Mouse (Mus musculus): ENCODE results near the gene Hoxd4.

Hoxd4 gene

DNA sequence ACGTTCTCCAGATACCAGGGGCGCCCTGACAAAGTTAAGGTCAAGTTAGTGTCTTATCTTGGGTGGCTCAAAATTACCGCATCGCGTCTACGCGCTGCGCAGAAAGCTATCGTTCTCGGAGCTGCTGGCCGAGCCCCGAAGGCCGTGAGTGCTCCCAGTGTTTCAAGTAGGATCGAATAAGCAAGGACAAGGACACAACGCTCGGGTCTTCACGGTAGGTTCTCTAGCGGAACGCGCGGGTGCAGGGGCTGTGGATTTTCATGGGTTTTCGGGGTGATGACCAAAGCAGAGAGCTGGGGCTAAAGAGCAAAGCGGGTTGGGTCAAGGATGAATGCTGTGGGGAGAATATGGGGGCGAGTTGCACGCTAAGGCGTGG is 32.1 kb upstream of the Hoxd4 start:
- DNase-seq (ENCODE audit: low spot score in 2 of 2), result no peak

DNA sequence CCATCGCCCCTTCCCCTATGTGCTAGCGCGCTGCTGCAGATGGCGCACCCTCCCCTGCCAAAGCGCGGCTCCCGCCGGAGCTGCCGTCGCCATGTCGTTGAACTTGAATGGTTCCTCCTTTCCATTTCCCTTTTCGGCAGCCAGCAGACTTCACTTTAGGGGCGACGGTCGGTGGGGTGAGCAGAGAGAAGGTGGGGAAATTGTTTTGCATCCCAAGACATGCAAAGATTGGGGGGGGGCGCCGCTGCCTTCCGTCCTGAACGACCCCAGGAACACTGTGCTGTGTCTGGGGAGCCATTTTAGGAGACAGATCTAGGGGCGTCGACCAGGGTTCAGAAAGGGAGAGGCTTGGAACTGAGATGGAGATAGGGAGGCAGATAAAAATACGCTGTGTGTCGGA is 31.7 kb upstream of the Hoxd4 start:
- DNase-seq (ENCODE audit: low spot score in 2 of 2), result no peak

DNA sequence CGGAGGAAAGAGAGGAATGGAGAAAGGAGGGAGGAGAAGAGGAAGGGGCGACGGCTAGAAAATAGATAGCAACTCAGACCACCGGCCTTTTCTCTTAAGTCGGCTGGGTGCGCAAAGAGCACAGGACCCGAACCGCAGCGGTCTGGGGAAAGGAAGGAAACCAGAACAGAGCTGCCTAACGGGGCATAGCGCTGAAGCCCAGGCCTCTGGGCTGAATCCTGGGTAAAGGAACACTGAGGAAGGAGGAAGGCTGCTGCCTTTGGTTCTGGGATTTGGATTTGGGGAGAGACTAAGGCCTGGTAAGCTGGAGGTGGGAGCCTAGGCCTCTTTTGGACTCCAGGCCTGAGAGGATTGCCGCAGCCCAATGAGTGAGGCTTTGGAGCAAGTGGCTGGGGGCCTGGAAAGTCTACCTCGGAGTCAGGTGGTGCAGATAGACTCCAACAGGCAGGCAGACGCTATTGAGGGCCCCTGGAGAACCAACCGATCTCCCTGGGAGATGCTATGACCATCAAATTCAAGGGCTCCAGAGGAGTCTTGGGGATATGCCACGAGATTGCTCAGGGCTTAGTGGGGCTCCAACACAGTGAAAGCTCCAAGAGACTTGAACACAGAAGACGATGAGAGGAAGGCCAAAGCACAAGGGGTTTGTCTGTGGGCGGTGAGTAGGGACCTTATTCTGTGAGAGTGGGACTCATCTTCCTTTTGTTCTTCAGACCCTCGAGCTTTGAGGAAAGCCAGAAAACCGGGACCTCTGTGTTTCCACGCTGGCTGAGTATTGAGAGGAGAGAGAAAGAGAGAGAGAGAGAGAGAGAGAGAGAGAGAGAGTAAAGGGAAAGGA is 30.9 kb upstream of the Hoxd4 start:
- DNase-seq (ENCODE audit: low spot score in 2 of 2), result no peak

GRCm38 (mm10) chr2:74681594-74682531 is 29.9 kb upstream of the Hoxd4 start:
- DNase-seq (ENCODE audit: low spot score in 2 of 2), result no peak

GRCm38 (mm10) chr2:74682796-74683195 is 28.9 kb upstream of the Hoxd4 start:
- no peak for DNase-seq (ENCODE audit: low spot score in 2 of 2)

DNA sequence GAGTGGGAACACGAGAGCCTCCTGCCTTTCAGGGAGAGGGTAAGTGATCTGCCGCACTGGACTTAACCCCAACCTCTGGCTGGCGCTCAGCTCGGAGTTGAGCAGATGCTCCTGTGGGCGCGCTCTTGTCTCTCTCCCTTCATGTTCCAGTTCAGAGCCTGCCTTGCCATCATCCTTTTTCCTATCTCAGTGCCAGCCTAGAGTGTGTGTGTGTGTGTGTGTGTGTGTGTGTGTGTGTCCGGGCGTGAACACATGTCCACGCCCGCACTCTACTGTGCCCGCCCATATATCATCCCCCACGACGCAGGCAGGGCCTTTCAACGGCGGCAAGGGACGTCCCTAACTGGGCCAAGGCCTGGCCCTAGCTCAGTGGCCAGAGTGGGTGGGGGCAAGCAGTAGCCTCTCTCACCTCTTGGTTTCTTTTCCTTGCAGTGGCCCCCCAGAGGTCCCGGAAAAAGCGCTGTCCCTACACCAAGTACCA is 28.2 kb upstream of the Hoxd4 start:
- DNase-seq (ENCODE audit: low spot score in 2 of 2), result no peak

GRCm38 (mm10) chr2:74684106-74684505 is 27.6 kb upstream of the Hoxd4 start:
- DNase-seq (ENCODE audit: low spot score in 2 of 2), result no peak

- no peak for DNase-seq (ENCODE audit: low spot score in 2 of 2)
Observed at GRCm38 (mm10) chr2:74685059-74685603, 26.6 kb upstream of the Hoxd4 start.

DNA sequence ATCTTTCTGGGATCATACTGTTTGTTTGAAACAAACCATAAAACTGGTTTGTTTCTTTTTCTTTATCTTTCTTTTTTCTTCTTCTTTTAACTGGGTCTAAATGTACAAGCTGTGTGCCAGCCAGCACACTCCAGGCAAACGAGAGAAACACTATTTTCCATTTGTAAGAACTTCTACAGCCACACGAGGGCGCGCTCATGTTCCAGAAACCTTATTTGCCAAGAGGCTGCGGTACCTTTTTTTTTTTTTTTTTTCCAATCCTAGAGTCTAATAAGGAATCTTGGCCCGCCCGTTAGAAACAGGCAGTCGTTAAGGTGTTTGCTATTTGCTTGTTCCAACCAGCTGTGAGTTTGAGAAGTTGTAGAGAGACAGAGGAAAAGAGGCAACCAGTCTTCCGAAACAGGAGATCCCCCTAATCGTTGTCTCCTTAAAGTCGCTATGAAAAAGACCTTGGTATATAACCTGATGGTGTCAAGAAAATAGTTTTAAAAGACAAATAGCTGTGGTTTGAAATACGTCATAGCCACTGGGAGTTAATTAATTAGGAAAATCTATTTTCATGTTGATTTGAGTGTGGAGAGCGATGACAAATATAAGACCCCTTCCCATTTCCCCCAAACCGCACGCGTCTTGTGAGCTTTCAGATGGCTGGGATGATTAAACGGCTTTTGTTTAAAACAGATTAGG is 25.3 kb upstream of the Hoxd4 start:
- DNase-seq (ENCODE audit: low spot score in 2 of 2), result no peak

DNA sequence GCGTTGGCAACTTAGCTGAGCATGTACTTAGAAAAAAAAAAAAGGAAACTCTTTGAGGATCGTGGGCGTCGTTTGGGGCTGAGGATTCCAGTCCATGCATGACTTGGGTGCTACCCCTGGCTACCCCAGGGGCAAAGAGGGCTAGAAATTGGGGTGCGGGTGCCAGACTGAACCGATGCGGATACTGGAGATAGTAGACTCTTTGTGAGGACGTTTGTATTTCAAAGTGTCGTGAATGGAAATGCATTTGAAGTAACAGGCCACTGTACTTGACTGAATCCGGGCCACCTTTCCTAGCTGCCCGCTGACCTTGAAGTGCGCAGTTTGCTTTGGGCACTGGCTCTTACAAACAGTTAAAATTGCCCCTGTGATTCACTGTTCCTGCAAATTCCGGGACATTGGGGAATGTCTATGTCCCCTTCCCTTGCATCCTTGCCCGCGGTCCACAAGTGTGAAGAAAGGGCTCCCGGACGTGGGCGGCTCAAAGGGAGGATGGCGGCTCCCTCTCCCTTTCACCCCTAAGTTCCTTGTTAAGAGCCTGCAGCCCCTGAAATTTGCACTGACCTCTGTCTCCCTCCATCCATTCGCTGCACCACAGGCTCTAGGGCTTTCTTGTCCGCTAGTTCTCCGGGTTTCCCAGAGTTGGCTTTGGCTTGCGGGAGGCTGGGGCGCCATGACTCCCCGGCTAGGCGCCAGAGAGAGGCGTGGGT is 24.6 kb upstream of the Hoxd4 start:
- no peak for DNase-seq (ENCODE audit: low spot score in 2 of 2)

GRCm38 (mm10) chr2:74687698-74688555 is 23.8 kb upstream of the Hoxd4 start:
- DNase-seq (ENCODE audit: low spot score in 2 of 2), result no peak

DNA sequence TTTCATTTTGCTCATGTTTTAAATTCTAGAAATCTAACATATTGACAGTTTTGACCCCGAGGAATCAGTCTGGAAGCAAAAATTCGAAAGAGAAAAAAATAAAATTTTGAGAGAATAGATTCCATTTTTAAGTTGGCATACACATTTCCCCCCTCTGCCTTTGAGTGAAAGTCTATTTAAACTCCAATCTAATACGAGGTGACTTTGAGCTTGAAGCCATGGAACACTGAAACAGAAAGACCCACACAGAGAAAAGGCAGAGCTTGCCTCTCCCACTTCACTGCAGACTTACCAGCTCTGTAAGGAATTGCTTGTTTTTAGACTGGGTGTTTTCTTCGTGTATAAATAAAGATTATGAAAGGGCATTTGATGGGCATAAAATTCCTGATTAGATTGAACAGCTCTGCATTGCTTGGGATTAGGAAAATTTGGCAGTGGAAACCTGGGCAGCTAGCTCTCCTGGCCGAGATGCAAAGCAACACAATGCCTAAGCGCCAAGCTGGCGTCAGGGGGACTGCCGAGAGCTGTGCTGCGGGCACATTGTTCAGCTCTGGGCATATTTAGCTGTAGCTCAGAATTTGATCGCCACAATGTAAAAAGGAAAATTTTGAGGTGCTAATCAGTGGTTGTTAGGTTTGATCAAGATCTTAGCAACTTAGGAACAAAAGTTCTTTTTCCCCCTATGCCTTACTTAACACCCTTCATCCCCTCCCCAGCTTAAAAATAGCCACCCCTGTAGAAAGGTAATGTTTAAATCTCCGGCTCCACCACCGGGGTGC is 22.7 kb upstream of the Hoxd4 start:
- no peak for DNase-seq (ENCODE audit: low spot score in 2 of 2)

- no peak for DNase-seq (ENCODE audit: low spot score in 2 of 2)
Observed at GRCm38 (mm10) chr2:74689574-74690337, 22.0 kb upstream of the Hoxd4 start.

DNA sequence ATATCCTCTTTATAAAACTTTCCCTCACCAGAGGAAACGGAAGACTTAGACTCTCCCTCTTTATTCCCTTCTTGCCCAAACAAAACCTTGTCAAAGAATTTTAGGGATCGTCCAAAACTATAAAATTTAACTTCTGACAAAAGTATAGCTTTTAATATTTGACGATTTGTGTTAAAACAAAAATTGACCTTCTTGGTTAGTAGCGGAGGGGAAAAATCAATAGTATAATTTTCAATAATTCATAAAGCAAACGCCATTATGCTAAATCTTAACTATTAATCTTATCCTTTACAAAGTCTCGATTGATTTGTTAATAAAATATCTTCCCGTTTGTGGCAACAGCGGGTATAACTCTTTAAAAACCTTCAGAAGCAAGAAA is 21.4 kb upstream of the Hoxd4 start:
- no peak for DNase-seq (ENCODE audit: low spot score in 2 of 2)

GRCm38 (mm10) chr2:74691022-74691951 is 20.4 kb upstream of the Hoxd4 start, which contains the start of gene Hoxd10:
Hoxd10 (plus strand) TSS chr2:74691924.
- DNase-seq (ENCODE audit: low spot score in 2 of 2), result no peak

GRCm38 (mm10) chr2:74691995-74692807 is 19.5 kb upstream of the Hoxd4 start:
- no peak for DNase-seq (ENCODE audit: low spot score in 2 of 2)

Data from thymus, postnatal 10 days (tissue).